Mouse (Mus musculus) midbrain, embryonic 15.5 days (tissue): ENCODE measurements around the gene Hist2h4. TPM values are rescaled to one million over a fixed set of nuclear protein-coding genes. Genes with fewer than 3 reads are reported as not detected.
"Not testable (repeated sequence)": the region's sequence is repeated elsewhere in the genome, so short reads cannot be mapped to it uniquely, and the experiment has no call there.

ENCODE experiments used
- ATAC-seq: fragments of 200-750 bp; cut with Nextera tagmentation; replicated peaks from 2 replicates; pipeline ENCODE4 v1.8.0; 2017; ENCODE audit warnings: moderate TSS enrichment
- H3K27ac ChIP-seq: fragments of 300-500 bp; sonication (generic); 2 replicates; pipeline ENCODE4 v1.5.1; 2015; ENCODE audit warnings: mild to moderate bottlenecking, inconsistent platforms
- H3K27me3 ChIP-seq: fragments of 300-500 bp; sonication (generic); replicated peaks from 2 replicates; pipeline ENCODE4 v1.6.1; 2015; ENCODE audit warnings: inconsistent platforms
- H3K36me3 ChIP-seq: fragments of 300-500 bp; sonication (generic); replicated peaks from 2 replicates; pipeline ENCODE4 v1.6.1; 2015; ENCODE audit warnings: inconsistent platforms
- H3K4me1 ChIP-seq: fragments of 300-500 bp; sonication (generic); 2 replicates; pipeline ENCODE4 v1.6.1; 2015; ENCODE audit warnings: inconsistent platforms
- H3K4me2 ChIP-seq: fragments of 300-500 bp; sonication (generic); 2 replicates; pipeline ENCODE4 v1.6.1; 2015; ENCODE audit warnings: inconsistent platforms, mild to moderate bottlenecking, moderate library complexity
- H3K4me3 ChIP-seq: fragments of 300-500 bp; sonication (generic); 2 replicates; pipeline ENCODE4 v1.5.1; 2015; ENCODE audit warnings: mild to moderate bottlenecking, inconsistent platforms
- H3K9ac ChIP-seq: fragments of 300-500 bp; sonication (generic); 2 replicates; pipeline ENCODE4 v1.6.1; 2015; ENCODE audit warnings: mild to moderate bottlenecking, inconsistent platforms
- H3K9me3 ChIP-seq: fragments of 300-500 bp; sonication (generic); 2 replicates; pipeline ENCODE4 v1.6.1; 2016; ENCODE audit warnings: inconsistent platforms
- WGBS: fragments of 180-500 bp; shearing (Covaris S2); methylation state at CpG from one replicate; pipeline ENCODE4 v1.1.7; 2015; ENCODE audit warnings: mixed read lengths; 5-methylcytosine and 5-hydroxymethylcytosine counted together
- microRNA-seq: library from miRNA; unstranded; fragments of <30 nt; microRNA quantifications from one replicate; pipeline ENCODE4, GENCODE M21; 2016
- polyA plus RNA-seq: library from polyadenylated mRNA; unstranded; fragments of >200 nt; fragmentation: Nextera tagmentation; extraction: Ambion mirVana; gene quantifications from 2 replicates; pipeline ENCODE4 v1.2.1, GENCODE M21; 2015

Hist2h4 gene
- polyA plus RNA-seq, 1 experiment from 2014 or later, result 5.6 TPM

- Histone ChIP-seq H3K27me3 (no peaks in the 10 kb centered on the region), H3K4me3 (no peak overlapping the region), H3K9me3 (no peaks in the 10 kb centered on the region), H3K4me2 (no peak overlapping the region), H3K9ac (no peak overlapping the region), H3K36me3 (no peaks in the 10 kb centered on the region), H3K27ac (no peak overlapping the region), H3K4me1 (peaks cover 16% of the 10 kb centered on the region)
- ATAC-seq, result no peak
- WGBS, result 11% methylated on average over 2 of the region's 2 CpGs
Observed at GRCm38 (mm10) chr3:96225421-96225820, 37.7 kb downstream of the Hist2h4 start.

GRCm38 (mm10) chr3:96222774-96223173 is 40.3 kb downstream of the Hist2h4 start:
- Histone ChIP-seq H3K9me3 (no peaks in the 10 kb centered on the region), H3K9ac (no peak overlapping the region), H3K4me3 (no peak overlapping the region), H3K4me1 (peaks cover 23% of the 10 kb centered on the region), H3K27me3 (no peaks in the 10 kb centered on the region), H3K36me3 (no peaks in the 10 kb centered on the region), H3K27ac (no peak overlapping the region), H3K4me2 (0 out of 2 replicates have a peak overlapping the region, but pooled peaks have one; percentile 3)
- no peak for ATAC-seq
- 86% methylated on average over 4 of the region's 4 CpGs for WGBS

GRCm38 (mm10) chr3:96221640-96222038 is 41.5 kb downstream of the Hist2h4 start:
- Histone ChIP-seq H3K27me3 (no peaks in the 10 kb centered on the region), H3K36me3 (no peaks in the 10 kb centered on the region), H3K9me3 (no peaks in the 10 kb centered on the region), H3K27ac (peak overlapping the region; percentile 98), H3K4me2 (peak overlapping the region; percentile 93), H3K4me3 (peak overlapping the region; percentile 74), H3K9ac (peak overlapping the region; percentile 87), H3K4me1 (peaks cover 23% of the 10 kb centered on the region)
- ATAC-seq, result no peak
- 7% methylated on average over 9 of the region's 9 CpGs for WGBS

- H3K4me3 ChIP-seq, result peak within 1 kb of the TSS; percentile 74
Observed at GRCm38 (mm10) chr3:96220765-96221639, 42.1 kb downstream of the Hist2h4 start, which contains the start of the genes Hist2h2ac and Hist2h2be. Hist2h2ac (minus strand) TSS chr3:96220880. Hist2h2be (plus strand) TSS chr3:96221119.

GRCm38 (mm10) chr3:96220131-96220764 is 42.9 kb downstream of the Hist2h4 start:
- peak overlapping the region; percentile 87 for H3K9ac ChIP-seq
- H3K4me3 ChIP-seq, result peak overlapping the region; percentile 74
- not testable (repeated sequence) for H3K36me3 ChIP-seq, H3K9me3 ChIP-seq, H3K27me3 ChIP-seq
- H3K4me1 ChIP-seq, result peaks cover 23% of the 10 kb centered on the region
- peak overlapping the region; percentile 93 for H3K4me2 ChIP-seq
- under 1% methylated on average over 32 of the region's 47 CpGs for WGBS
- peak overlapping the region; percentile 98 for H3K27ac ChIP-seq
- peak; percentile 32 for ATAC-seq

More at GRCm38 (mm10) chr3:96220765-96221639, 42.1 kb downstream of the Hist2h4 start, which contains the start of the genes Hist2h2ac and Hist2h2be:
- Histone ChIP-seq H3K4me1 (peaks cover 23% of the 10 kb centered on the region), H3K9me3 (no peaks in the 10 kb centered on the region), H3K27me3 (no peaks in the 10 kb centered on the region), H3K36me3 (no peaks in the 10 kb centered on the region), H3K4me2 (peak within 1 kb of the TSS; percentile 93), H3K9ac (peak within 1 kb of the TSS; percentile 87), H3K27ac (peak within 1 kb of the TSS; percentile 98)
- under 1% methylated on average over 43 of the region's 43 CpGs for WGBS
- ATAC-seq, result peak; percentile 79

GRCm38 (mm10) chr3:96219661-96220130 is 43.4 kb downstream of the Hist2h4 start, which contains the start of the genes Bola1 and Hist2h2ab:
Bola1 (minus strand) TSS chr3:96219709.
Hist2h2ab (plus strand) TSS chr3:96219865.
- H3K9me3 ChIP-seq, result no peaks in the 10 kb centered on the region
- no peaks in the 10 kb centered on the region for H3K27me3 ChIP-seq
- peak within 1 kb of the TSS; percentile 98 for H3K27ac ChIP-seq
- peaks cover 23% of the 10 kb centered on the region for H3K4me1 ChIP-seq
- WGBS, result under 1% methylated on average over 37 of the region's 37 CpGs
- peak within 1 kb of the TSS; percentile 93 for H3K4me2 ChIP-seq
- peak within 1 kb of the TSS; percentile 74 for H3K4me3 ChIP-seq
- peak; percentile 94 for ATAC-seq
- no peaks in the 10 kb centered on the region for H3K36me3 ChIP-seq
- peak within 1 kb of the TSS; percentile 87 for H3K9ac ChIP-seq

- no peaks in the 10 kb centered on the region for H3K36me3 ChIP-seq
- no peaks in the 10 kb centered on the region for H3K27me3 ChIP-seq
- peak overlapping the region; percentile 98 for H3K27ac ChIP-seq
- peak overlapping the region; percentile 93 for H3K4me2 ChIP-seq
- peak; percentile 31 for ATAC-seq
- peaks cover 23% of the 10 kb centered on the region for H3K4me1 ChIP-seq
- WGBS, result under 1% methylated on average over 12 of the region's 12 CpGs
- no peaks in the 10 kb centered on the region for H3K9me3 ChIP-seq
- peak overlapping the region; percentile 74 for H3K4me3 ChIP-seq
- H3K9ac ChIP-seq, result peak overlapping the region; percentile 87
Observed at GRCm38 (mm10) chr3:96219191-96219641, 43.9 kb downstream of the Hist2h4 start.

Small RNA genes within 50 kb of the gene (microRNA-seq; reads per million reads assigned to microRNA genes)
- gene Gm44492 (not detected), gene Gm47311 (not detected), gene Gm47313 (not detected)

Other genes starting within 250 kb of the Hist2h4 start
- gene Vps45, start 204.8 kb downstream of the Hist2h4 start, polyA plus RNA-seq, result 64.4 and 65.6 TPM in 2 replicates
- 7.7 and 8.2 TPM in 2 replicates for gene Otud7b, start 158.8 kb downstream of the Hist2h4 start, polyA plus RNA-seq
- gene Mtmr11, start 101.3 kb downstream of the Hist2h4 start, polyA plus RNA-seq, result 8.3 and 14.1 TPM in 2 replicates
- gene Sf3b4, start 91.0 kb downstream of the Hist2h4 start, polyA plus RNA-seq, result 138 and 147 TPM in 2 replicates
- 140 and 142 TPM in 2 replicates for gene Sv2a, start 82.2 kb downstream of the Hist2h4 start, polyA plus RNA-seq
- gene Bola1, start 43.6 kb downstream of the Hist2h4 start, polyA plus RNA-seq, result 51.0 and 59.9 TPM in 2 replicates
- gene Hist2h2ab, start 43.4 kb downstream of the Hist2h4 start, polyA plus RNA-seq, result 0.92 TPM in 1 of 2 replicates, not detected in the other
- 1.8 and 2.2 TPM in 2 replicates for gene Hist2h2ac, start 42.4 kb downstream of the Hist2h4 start, polyA plus RNA-seq
- gene Hist2h2be, start 42.2 kb downstream of the Hist2h4 start, polyA plus RNA-seq, result 5.1 and 5.4 TPM in 2 replicates
- 2.3 and 2.4 TPM in 2 replicates for gene Hist2h3c2, start 24.2 kb downstream of the Hist2h4 start, polyA plus RNA-seq
- gene Hist2h2aa2, start 23.0 kb downstream of the Hist2h4 start, polyA plus RNA-seq, result 44.8 and 51.7 TPM in 2 replicates
- 14.4 and 19.2 TPM in 2 replicates for gene Hist2h2aa1, start 17.8 kb downstream of the Hist2h4 start, polyA plus RNA-seq
- 0.11 TPM in 1 of 2 replicates, not detected in the other for gene Hist2h3c1, start 16.6 kb downstream of the Hist2h4 start, polyA plus RNA-seq
- gene Hist2h3b, start 5.3 kb upstream of the Hist2h4 start, polyA plus RNA-seq, result 12.8 and 13.1 TPM in 2 replicates
- gene Hist2h2bb, start 6.4 kb upstream of the Hist2h4 start, polyA plus RNA-seq, result 1.9 and 2.6 TPM in 2 replicates
- gene Fcgr1, start 30.7 kb upstream of the Hist2h4 start, polyA plus RNA-seq, result 1.0 and 1.7 TPM in 2 replicates
- gene BC107364, start 189.0 kb upstream of the Hist2h4 start, polyA plus RNA-seq, result not detected in 2 replicates